Mouse (Mus musculus) hindbrain, embryonic 11.5 days (tissue): ENCODE measurements at regions not wholly inside any gene's neighbourhood (a gene's known extent, or its start where the extent isn't known, plus 50 kb on each side); places are given as distances from the start of the nearest gene placed in this dataset.

Experiments used
- ATAC-seq: fragments of 200-750 bp; cut with Nextera tagmentation; 2 replicates; pipeline ENCODE4 v1.8.0; 2017; ENCODE audit warnings: mild to moderate bottlenecking, moderate TSS enrichment, moderate library complexity; ENCODE audit not compliant: low FRiP score
- DNase-seq: peaks from one replicate; pipeline ENCODE4 v3.0.0-alpha.2; 2015; ENCODE audit warnings: low spot score
- H3K27ac ChIP-seq: fragments of 300-500 bp; sonication (generic); 2 replicates; pipeline ENCODE4 v1.5.1; 2014; ENCODE audit warnings: mild to moderate bottlenecking, low read depth, low read length
- H3K27me3 ChIP-seq: fragments of 300-500 bp; sonication (generic); 2 replicates; pipeline ENCODE4 v1.6.1; 2014; ENCODE audit warnings: mild to moderate bottlenecking, low read length, moderate library complexity, mixed read lengths; ENCODE audit not compliant: control insufficient read depth, insufficient read depth
- H3K36me3 ChIP-seq: fragments of 300-500 bp; sonication (generic); 2 replicates; pipeline ENCODE4 v1.6.1; 2014; ENCODE audit warnings: mild to moderate bottlenecking, low read length, moderate library complexity, mixed read lengths; ENCODE audit not compliant: control insufficient read depth, insufficient read depth
- H3K4me1 ChIP-seq: fragments of 300-500 bp; sonication (generic); replicated peaks from 2 replicates; pipeline ENCODE4 v1.6.1; 2014; ENCODE audit warnings: low read length, mixed read lengths; ENCODE audit not compliant: control insufficient read depth, insufficient read depth
- H3K4me2 ChIP-seq: fragments of 300-500 bp; sonication (generic); replicated peaks from 2 replicates; pipeline ENCODE4 v1.6.1; 2014; ENCODE audit warnings: mild to moderate bottlenecking, low read depth, low read length
- H3K4me3 ChIP-seq: fragments of 300-500 bp; sonication (generic); 2 replicates; pipeline ENCODE4 v1.5.1; 2014; ENCODE audit warnings: low read depth, low read length
- H3K9ac ChIP-seq: fragments of 300-500 bp; sonication (generic); 2 replicates; pipeline ENCODE4 v1.6.1; 2014; ENCODE audit warnings: low read depth, low read length
- H3K9me3 ChIP-seq: fragments of 300-500 bp; sonication (generic); 2 replicates; pipeline ENCODE4 v1.6.1; 2016; ENCODE audit warnings: low read length; ENCODE audit not compliant: control insufficient read depth
- WGBS: fragments of 180-500 bp; shearing (Covaris S2); extraction: QIAGEN DNeasy Blood & Tissue Kit; methylation state at CpG from one replicate; pipeline ENCODE4 v1.1.7; 2014; 5-methylcytosine and 5-hydroxymethylcytosine counted together

DNA sequence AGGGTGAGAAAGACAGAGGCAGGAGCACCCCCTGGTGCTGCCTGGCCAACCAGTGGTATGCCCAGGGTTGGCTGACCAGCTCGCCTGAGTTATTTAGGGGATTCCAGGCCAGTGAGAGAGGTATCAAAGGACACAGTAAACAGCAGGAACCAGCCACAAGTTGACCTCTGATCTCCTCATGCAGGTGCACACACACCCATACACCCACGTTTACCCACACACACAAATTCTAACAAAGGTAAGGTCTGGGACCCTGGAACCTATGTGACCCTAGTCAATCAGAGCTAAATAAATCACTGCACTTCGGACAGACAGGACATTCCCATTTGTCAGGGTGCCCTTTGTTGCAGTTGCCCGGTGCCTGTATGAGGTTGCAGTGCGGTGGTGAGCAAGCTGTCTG, 211.9 kb downstream of the 3110018I06Rik start:
- Histone ChIP-seq H3K9ac (no peak overlapping the region), H3K4me1 (no peaks in the 10 kb centered on the region), H3K4me2 (no peak overlapping the region), H3K27me3 (0 out of 2 replicates have a peak, but pooled peaks cover 2% of the 10 kb centered on the region), H3K4me3 (no peak overlapping the region), H3K27ac (no peak overlapping the region), H3K9me3 (no peaks in the 10 kb centered on the region), H3K36me3 (no peaks in the 10 kb centered on the region)
- no peak for DNase-seq
- 37% methylated on average over 5 of the region's 5 CpGs for WGBS
- no peak for ATAC-seq

DNA sequence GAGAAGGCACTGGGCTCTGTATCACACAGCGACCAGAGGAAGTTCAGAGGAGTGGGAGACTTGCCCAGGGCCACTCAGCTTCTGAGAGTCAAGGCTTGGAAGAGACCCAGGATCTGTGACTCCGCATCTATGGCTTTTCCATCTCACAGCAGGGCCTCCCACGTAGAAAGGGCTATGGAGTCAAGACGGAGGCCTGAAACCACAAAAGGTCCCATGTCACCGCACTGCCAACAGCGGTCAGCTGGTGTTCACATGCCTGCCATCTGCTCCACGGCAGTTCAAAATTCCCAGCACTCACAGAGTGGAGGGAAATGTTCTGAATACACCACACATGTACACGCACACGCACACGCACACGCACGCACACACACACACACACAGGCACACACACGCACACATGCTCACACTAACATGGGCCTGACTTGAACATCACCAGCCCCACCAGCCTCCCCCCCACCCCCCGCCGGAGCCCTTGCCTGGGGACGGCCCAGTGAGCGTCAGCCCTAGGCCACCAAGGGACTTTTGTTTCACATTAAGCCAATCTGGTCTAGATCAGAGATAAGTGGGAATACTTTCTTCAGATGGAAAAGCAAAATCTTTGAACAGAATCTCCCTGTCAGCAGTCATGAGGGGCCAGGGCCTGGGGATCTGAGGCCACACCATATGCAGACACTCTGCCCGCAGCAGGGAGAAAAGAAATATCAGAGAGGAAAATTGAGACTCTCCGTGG, 212.6 kb downstream of the 3110018I06Rik start:
- H3K27ac ChIP-seq, result no peak overlapping the region
- no peak overlapping the region for H3K4me3 ChIP-seq
- no peaks in the 10 kb centered on the region for H3K4me1 ChIP-seq
- WGBS, result 74% methylated on average over 19 of the region's 19 CpGs
- no peaks in the 10 kb centered on the region for H3K9me3 ChIP-seq
- H3K9ac ChIP-seq, result no peak overlapping the region
- no peaks in the 10 kb centered on the region for H3K36me3 ChIP-seq
- H3K4me2 ChIP-seq, result no peak overlapping the region
- ATAC-seq (no peak), DNase-seq (no peak)
- H3K27me3 ChIP-seq, result 0 out of 2 replicates have a peak, but pooled peaks cover 2% of the 10 kb centered on the region

DNA sequence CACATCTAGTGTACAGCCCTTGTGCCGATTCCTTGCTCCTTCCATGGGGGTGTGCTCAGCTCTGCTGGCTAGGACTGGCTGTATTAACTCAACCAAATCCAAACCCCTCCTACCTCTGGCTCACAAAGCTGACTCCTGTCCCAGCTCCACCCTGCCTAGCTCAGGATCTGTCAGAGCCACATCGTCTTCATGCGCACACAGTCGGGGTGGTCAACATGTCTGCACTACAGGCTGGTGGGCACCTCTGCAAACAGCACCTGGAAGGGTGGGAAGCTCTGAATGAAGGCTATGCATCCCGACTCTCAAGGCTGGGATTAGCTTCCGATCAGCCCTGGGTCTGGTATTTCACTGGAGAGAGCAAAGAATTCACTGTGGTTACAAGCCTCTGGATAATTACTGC, 220.4 kb downstream of the 3110018I06Rik start:
- Histone ChIP-seq H3K36me3 (no peaks in the 10 kb centered on the region), H3K27me3 (no peaks in the 10 kb centered on the region), H3K9me3 (no peaks in the 10 kb centered on the region), H3K9ac (no peak overlapping the region), H3K27ac (no peak overlapping the region), H3K4me3 (no peak overlapping the region), H3K4me2 (no peak overlapping the region), H3K4me1 (0 out of 2 replicates have a peak, but pooled peaks cover 2% of the 10 kb centered on the region)
- DNase-seq, result no peak
- 90% methylated on average over 6 of the region's 6 CpGs for WGBS
- ATAC-seq, result no peak

DNA sequence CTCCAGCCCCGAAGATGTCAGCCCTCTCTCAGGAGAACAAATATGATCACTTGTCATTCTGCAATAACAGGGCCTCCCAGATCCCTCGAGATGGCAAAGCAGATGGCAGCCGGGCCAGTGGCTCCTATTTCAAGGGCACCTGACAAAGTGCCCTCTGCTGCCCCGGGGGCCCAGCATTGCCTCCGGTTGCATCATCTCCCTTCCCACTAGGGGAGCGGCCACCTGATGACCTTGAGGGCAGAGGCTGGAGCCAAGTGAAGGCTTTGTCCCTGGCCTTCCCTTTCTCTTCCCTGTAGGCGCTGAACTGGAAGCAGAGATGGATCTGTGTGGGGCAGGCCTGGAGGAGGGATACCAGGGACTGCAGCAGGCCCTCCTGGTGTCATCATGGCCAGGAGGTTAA, 222.6 kb downstream of the 3110018I06Rik start:
- Histone ChIP-seq H3K4me3 (no peak overlapping the region), H3K36me3 (no peaks in the 10 kb centered on the region), H3K27ac (no peak overlapping the region), H3K4me1 (0 out of 2 replicates have a peak, but pooled peaks cover 2% of the 10 kb centered on the region), H3K27me3 (no peaks in the 10 kb centered on the region), H3K4me2 (no peak overlapping the region), H3K9me3 (no peaks in the 10 kb centered on the region), H3K9ac (no peak overlapping the region)
- WGBS, result 57% methylated on average over 7 of the region's 7 CpGs
- ATAC-seq (no peak), DNase-seq (no peak)

DNA sequence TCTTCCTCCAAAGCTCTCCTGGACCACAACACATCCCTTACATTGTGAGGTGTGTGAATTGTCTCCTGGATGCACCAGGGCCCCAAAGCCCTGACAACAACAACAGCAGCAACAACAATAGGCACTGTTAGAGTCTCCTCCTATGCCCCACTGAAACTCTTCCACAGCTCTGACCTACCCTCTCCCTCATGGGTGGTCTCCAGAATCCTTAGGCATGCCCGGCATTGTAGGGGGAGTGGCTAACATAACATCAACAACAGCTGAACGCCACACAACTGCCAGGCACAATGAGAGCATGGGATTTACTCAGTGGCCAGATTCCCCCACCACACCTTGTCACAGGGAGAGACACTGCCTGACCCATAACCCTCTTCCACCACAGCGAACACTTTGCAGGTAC, 223.2 kb downstream of the 3110018I06Rik start:
- H3K9me3 ChIP-seq, result no peaks in the 10 kb centered on the region
- no peak overlapping the region for H3K4me3 ChIP-seq
- DNase-seq (no peak), ATAC-seq (no peak)
- H3K36me3 ChIP-seq, result no peaks in the 10 kb centered on the region
- WGBS, result 59% methylated on average over 3 of the region's 3 CpGs
- H3K27me3 ChIP-seq, result no peaks in the 10 kb centered on the region
- H3K9ac ChIP-seq, result no peak overlapping the region
- H3K4me1 ChIP-seq, result 0 out of 2 replicates have a peak, but pooled peaks cover 2% of the 10 kb centered on the region
- H3K27ac ChIP-seq, result no peak overlapping the region
- no peak overlapping the region for H3K4me2 ChIP-seq

DNA sequence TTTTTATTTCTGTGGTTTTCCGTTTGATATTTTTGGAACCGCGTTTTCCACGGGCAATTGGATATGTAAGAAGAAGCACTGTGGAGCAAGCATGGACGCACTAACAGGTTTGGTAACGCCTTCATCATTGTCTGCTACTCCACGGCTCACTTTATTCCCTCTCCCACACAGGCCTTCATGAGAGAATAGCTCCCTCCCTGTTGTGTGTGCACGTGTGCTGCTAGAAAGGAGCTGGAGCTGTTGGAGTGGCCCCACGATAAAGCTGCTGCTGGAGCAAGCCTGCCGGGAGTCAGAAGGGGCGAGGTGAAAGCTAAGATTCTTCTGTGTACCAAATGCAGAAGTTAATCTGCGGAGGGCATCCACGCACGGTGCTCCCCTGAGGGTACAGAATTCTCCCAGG, 224.8 kb downstream of the 3110018I06Rik start:
- no peak for DNase-seq
- Histone ChIP-seq H3K4me3 (no peak overlapping the region), H3K36me3 (no peaks in the 10 kb centered on the region), H3K27ac (no peak overlapping the region), H3K27me3 (no peaks in the 10 kb centered on the region), H3K4me1 (0 out of 2 replicates have a peak, but pooled peaks cover 2% of the 10 kb centered on the region), H3K9me3 (no peaks in the 10 kb centered on the region), H3K4me2 (no peak overlapping the region), H3K9ac (no peak overlapping the region)
- no peak for ATAC-seq
- WGBS, result 56% methylated on average over 14 of the region's 14 CpGs

DNA sequence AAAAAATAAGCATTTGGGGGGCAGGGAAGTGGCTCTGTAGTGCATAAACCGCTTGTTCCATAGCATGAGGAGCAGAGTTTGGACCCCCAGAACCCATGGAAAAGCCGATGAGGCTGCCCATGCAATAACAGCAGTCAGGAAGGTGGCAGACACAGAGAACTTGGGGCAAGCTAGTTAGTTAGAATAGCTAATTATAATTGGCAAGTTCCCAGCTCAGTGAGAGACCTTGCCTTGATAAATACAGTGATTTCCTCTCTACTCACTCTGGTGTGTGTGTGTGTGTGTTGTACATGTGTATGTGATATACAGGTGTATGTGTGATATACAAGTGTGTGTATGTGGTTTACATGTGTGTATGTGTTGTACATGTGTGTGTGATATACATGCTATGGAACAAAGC, 226.4 kb downstream of the 3110018I06Rik start:
- Histone ChIP-seq H3K9me3 (no peaks in the 10 kb centered on the region), H3K27ac (no peak overlapping the region), H3K4me2 (no peak overlapping the region), H3K4me1 (0 out of 2 replicates have a peak, but pooled peaks cover 2% of the 10 kb centered on the region), H3K4me3 (no peak overlapping the region), H3K27me3 (no peaks in the 10 kb centered on the region), H3K36me3 (no peaks in the 10 kb centered on the region), H3K9ac (no peak overlapping the region)
- 87% methylated on average over 2 of the region's 2 CpGs for WGBS
- no peak for DNase-seq
- no peak for ATAC-seq

DNA sequence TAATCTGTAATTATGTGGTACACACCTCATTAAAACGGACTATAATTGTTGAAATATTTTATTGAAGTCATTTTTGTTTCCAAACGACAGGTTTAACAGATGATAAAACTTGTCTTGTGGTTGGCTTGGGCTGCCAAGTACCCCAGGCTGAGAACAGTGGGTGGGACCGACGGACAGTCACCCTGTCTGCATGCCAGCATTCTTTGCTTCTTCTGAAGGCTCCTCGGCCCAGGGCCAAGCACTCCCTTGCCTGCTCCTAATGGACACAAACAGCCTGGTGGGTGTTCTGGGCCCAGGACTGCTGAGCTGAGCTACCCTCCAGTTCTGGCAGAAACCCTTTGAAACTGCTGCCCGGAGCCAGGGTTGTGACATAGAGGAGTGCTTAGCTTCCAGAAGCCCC, 227.4 kb downstream of the 3110018I06Rik start:
- no peaks in the 10 kb centered on the region for H3K9me3 ChIP-seq
- no peaks in the 10 kb centered on the region for H3K36me3 ChIP-seq
- WGBS, result 78% methylated on average over 6 of the region's 6 CpGs
- H3K4me3 ChIP-seq, result no peak overlapping the region
- no peak overlapping the region for H3K27ac ChIP-seq
- no peak for ATAC-seq
- 0 out of 2 replicates have a peak, but pooled peaks cover 2% of the 10 kb centered on the region for H3K4me1 ChIP-seq
- no peak for DNase-seq
- no peaks in the 10 kb centered on the region for H3K27me3 ChIP-seq
- H3K4me2 ChIP-seq, result no peak overlapping the region
- H3K9ac ChIP-seq, result no peak overlapping the region

DNA sequence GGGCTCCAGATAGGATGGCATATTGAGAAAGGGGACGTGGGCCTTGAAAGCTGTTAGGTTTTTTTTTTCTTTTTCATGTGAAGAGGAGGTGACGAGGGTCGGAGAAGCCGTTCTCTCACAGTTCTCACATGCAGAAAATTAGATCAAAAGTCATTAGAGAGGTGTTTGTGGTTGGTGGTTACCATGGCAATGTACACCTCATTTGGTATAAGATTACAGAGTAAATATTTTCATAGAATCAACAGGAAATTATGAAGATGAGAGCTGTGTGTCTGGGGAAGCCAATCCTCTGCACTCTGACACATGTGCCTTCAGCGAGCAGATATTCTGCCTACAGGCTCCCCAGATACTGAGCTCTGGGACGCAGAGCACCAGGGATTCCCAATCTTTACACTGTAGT, 232.5 kb downstream of the 3110018I06Rik start:
- ATAC-seq, result no peak
- H3K4me1 ChIP-seq, result peaks cover 3% of the 10 kb centered on the region; the same call in 1 of the 2 replicates
- H3K36me3 ChIP-seq, result no peaks in the 10 kb centered on the region
- H3K9me3 ChIP-seq, result no peaks in the 10 kb centered on the region
- H3K27me3 ChIP-seq, result no peaks in the 10 kb centered on the region
- H3K9ac ChIP-seq, result no peak overlapping the region
- H3K4me2 ChIP-seq, result no peak overlapping the region
- H3K27ac ChIP-seq, result no peak overlapping the region
- no peak overlapping the region for H3K4me3 ChIP-seq
- DNase-seq, result no peak
- WGBS, result 80% methylated on average over 6 of the region's 6 CpGs
